Mouse (Mus musculus): ENCODE results near the gene Fscn2. TPM values are rescaled to one million over a fixed set of nuclear protein-coding genes. Genes with fewer than 3 reads are reported as not detected.

Fscn2 gene
- polyA plus RNA-seq, 1 experiment from 2014 or later = 0.29 TPM

DNA sequence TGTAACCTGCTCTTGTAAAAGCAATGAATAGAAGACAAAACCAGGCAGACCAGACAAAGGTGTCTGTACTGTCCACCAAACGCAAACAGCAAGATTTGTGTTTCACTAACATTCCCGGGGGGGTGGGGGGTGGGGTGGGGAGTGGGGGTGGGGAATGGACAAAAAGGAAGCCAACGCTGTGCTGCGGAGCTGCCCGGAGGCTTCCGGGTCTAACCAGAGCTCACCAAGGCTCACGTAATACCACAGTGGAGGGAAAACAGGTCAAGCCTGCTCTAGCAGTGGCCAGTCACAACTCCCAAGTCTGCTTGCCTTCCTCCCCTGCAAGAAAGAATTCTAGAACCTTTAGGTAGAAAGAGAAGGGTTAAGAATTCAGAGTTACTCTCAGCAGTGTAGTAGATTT lies 43.9 kb upstream of the Fscn2 start:
- H3K4me3 ChIP-seq (ENCODE audit: low read depth, low read length) = no peak overlapping the region
- ATAC-seq (replicated peaks; ENCODE audit: low FRiP score) = no peak
- H3K27me3 ChIP-seq (replicated peaks; ENCODE audit: control insufficient read depth, insufficient read depth, low read length) = no peaks in the 10 kb centered on the region
- peaks cover 19% of the 10 kb centered on the region for H3K4me1 ChIP-seq (replicated peaks; ENCODE audit: control insufficient read depth, insufficient read depth, low read length)
- H3K27ac ChIP-seq (ENCODE audit: low read depth, low read length) = peak overlapping the region; percentile 99; the same call in 1 of the 2 replicates
- no peaks in the 10 kb centered on the region for H3K36me3 ChIP-seq (ENCODE audit: control insufficient read depth, insufficient read depth, low read length)
- peak overlapping the region; percentile 97 for H3K4me2 ChIP-seq
- no peak for DNase-seq (ENCODE audit: low spot score)
- H3K9me3 ChIP-seq (ENCODE audit: control insufficient read depth, low read length) = no peaks in the 10 kb centered on the region
- H3K9ac ChIP-seq (ENCODE audit: low read depth, low read length) = no peak overlapping the region
- WGBS = 64% methylated on average over 7 of the region's 7 CpGs

GRCm38 (mm10) chr11:120319310-120319709 lies 42.0 kb upstream of the Fscn2 start:
- no peak overlapping the region for H3K4me2 ChIP-seq
- H3K4me1 ChIP-seq (replicated peaks; ENCODE audit: control insufficient read depth, insufficient read depth, low read length) = peaks cover 19% of the 10 kb centered on the region
- 85% methylated on average over 5 of the region's 5 CpGs for WGBS
- no peaks in the 10 kb centered on the region for H3K9me3 ChIP-seq (ENCODE audit: control insufficient read depth, low read length)
- no peak overlapping the region for H3K9ac ChIP-seq (ENCODE audit: low read depth, low read length)
- H3K4me3 ChIP-seq (ENCODE audit: low read depth, low read length) = no peak overlapping the region
- H3K36me3 ChIP-seq (ENCODE audit: control insufficient read depth, insufficient read depth, low read length) = no peaks in the 10 kb centered on the region
- H3K27ac ChIP-seq (ENCODE audit: low read depth, low read length) = no peak overlapping the region
- DNase-seq (ENCODE audit: low spot score) = no peak
- ATAC-seq (replicated peaks; ENCODE audit: low FRiP score) = no peak
- H3K27me3 ChIP-seq (replicated peaks; ENCODE audit: control insufficient read depth, insufficient read depth, low read length) = no peaks in the 10 kb centered on the region

- Histone ChIP-seq H3K9ac (ENCODE audit: low read depth, low read length) (no peak overlapping the region), H3K27ac (ENCODE audit: low read depth, low read length) (no peak overlapping the region), H3K27me3 (replicated peaks; ENCODE audit: control insufficient read depth, insufficient read depth, low read length) (no peaks in the 10 kb centered on the region), H3K4me1 (replicated peaks; ENCODE audit: control insufficient read depth, insufficient read depth, low read length) (peaks cover 14% of the 10 kb centered on the region), H3K4me3 (ENCODE audit: low read depth, low read length) (no peak overlapping the region), H3K4me2 (no peak overlapping the region), H3K36me3 (ENCODE audit: control insufficient read depth, insufficient read depth, low read length) (no peaks in the 10 kb centered on the region), H3K9me3 (ENCODE audit: control insufficient read depth, low read length) (no peaks in the 10 kb centered on the region)
- WGBS = 93% methylated on average over 10 of the region's 10 CpGs
- no peak for ATAC-seq (replicated peaks; ENCODE audit: low FRiP score)
- no peak for DNase-seq (ENCODE audit: low spot score)
Observed at GRCm38 (mm10) chr11:120320156-120320555, 41.2 kb upstream of the Fscn2 start.

GRCm38 (mm10) chr11:120335431-120336021 lies 25.8 kb upstream of the Fscn2 start:
- no peak for DNase-seq (ENCODE audit: low spot score)
- Histone ChIP-seq H3K9me3 (ENCODE audit: control insufficient read depth, low read length) (no peaks in the 10 kb centered on the region), H3K36me3 (ENCODE audit: control insufficient read depth, insufficient read depth, low read length) (no peaks in the 10 kb centered on the region), H3K27ac (ENCODE audit: low read depth, low read length) (no peak overlapping the region), H3K4me2 (no peak overlapping the region), H3K9ac (ENCODE audit: low read depth, low read length) (no peak overlapping the region), H3K27me3 (replicated peaks; ENCODE audit: control insufficient read depth, insufficient read depth, low read length) (no peaks in the 10 kb centered on the region), H3K4me3 (ENCODE audit: low read depth, low read length) (no peak overlapping the region), H3K4me1 (replicated peaks; ENCODE audit: control insufficient read depth, insufficient read depth, low read length) (peaks cover 6% of the 10 kb centered on the region; the same call in 1 of the 2 replicates)
- ATAC-seq (replicated peaks; ENCODE audit: low FRiP score) = no peak
- WGBS = 80% methylated on average over 6 of the region's 6 CpGs

- peaks cover 6% of the 10 kb centered on the region; the same call in 1 of the 2 replicates for H3K4me1 ChIP-seq (replicated peaks; ENCODE audit: control insufficient read depth, insufficient read depth, low read length)
- no peak overlapping the region for H3K4me2 ChIP-seq
- no peaks in the 10 kb centered on the region for H3K36me3 ChIP-seq (ENCODE audit: control insufficient read depth, insufficient read depth, low read length)
- H3K4me3 ChIP-seq (ENCODE audit: low read depth, low read length) = no peak overlapping the region
- no peaks in the 10 kb centered on the region for H3K27me3 ChIP-seq (replicated peaks; ENCODE audit: control insufficient read depth, insufficient read depth, low read length)
- no peak overlapping the region for H3K9ac ChIP-seq (ENCODE audit: low read depth, low read length)
- H3K9me3 ChIP-seq (ENCODE audit: control insufficient read depth, low read length) = no peaks in the 10 kb centered on the region
- H3K27ac ChIP-seq (ENCODE audit: low read depth, low read length) = no peak overlapping the region
- ATAC-seq (replicated peaks; ENCODE audit: low FRiP score) (no peak), DNase-seq (ENCODE audit: low spot score) (peak; percentile 31)
- 46% methylated on average over 2 of the region's 2 CpGs for WGBS
Observed at GRCm38 (mm10) chr11:120337447-120337846, 23.9 kb upstream of the Fscn2 start.

GRCm38 (mm10) chr11:120338786-120339185 lies 22.5 kb upstream of the Fscn2 start:
- H3K27ac ChIP-seq (ENCODE audit: low read depth, low read length) = no peak overlapping the region
- WGBS = 74% methylated on average over 3 of the region's 3 CpGs
- no peak for DNase-seq (ENCODE audit: low spot score)

DNA sequence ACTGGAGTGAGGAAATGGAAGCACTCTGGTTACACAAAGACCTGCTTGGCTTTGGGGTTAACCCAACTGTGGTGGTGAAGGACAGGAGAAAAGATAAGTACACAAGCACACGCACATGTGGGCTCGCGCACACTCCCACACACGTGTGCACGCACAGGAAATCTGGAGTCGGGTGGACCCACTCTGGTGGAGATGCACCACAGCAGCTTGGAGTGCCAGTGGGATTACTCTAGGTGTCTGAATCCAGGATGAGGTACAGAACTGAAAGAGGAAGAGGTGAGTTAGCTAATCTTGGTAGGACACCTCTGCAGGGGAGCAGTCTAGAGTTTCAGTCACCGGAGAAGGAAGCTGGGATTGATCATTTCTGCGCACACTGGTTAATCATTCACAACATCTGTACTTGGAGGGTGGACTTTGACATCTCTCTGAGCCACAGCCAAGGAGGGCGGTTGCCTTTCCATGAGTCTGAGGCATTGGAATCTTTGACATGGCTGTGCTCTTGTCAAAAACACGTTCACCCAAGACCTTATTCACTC lies 21.3 kb upstream of the Fscn2 start:
- DNase-seq (ENCODE audit: low spot score) (peak; percentile 36), ATAC-seq (replicated peaks; ENCODE audit: low FRiP score) (peak; percentile 58; the same call in 1 of the 2 replicates)
- peak overlapping the region; percentile 23 for H3K4me2 ChIP-seq
- no peaks in the 10 kb centered on the region for H3K27me3 ChIP-seq (replicated peaks; ENCODE audit: control insufficient read depth, insufficient read depth, low read length)
- peaks cover 6% of the 10 kb centered on the region; the same call in 1 of the 2 replicates for H3K4me1 ChIP-seq (replicated peaks; ENCODE audit: control insufficient read depth, insufficient read depth, low read length)
- no peak overlapping the region for H3K9ac ChIP-seq (ENCODE audit: low read depth, low read length)
- peaks cover 1% of the 10 kb centered on the region for H3K36me3 ChIP-seq (ENCODE audit: control insufficient read depth, insufficient read depth, low read length)
- WGBS = 51% methylated on average over 10 of the region's 10 CpGs
- H3K27ac ChIP-seq (ENCODE audit: low read depth, low read length) = 0 out of 2 replicates have a peak overlapping the region, but pooled peaks have one; percentile 11
- no peak overlapping the region for H3K4me3 ChIP-seq (ENCODE audit: low read depth, low read length)
- no peaks in the 10 kb centered on the region for H3K9me3 ChIP-seq (ENCODE audit: control insufficient read depth, low read length)

More at GRCm38 (mm10) chr11:120338786-120339185, 22.5 kb upstream of the Fscn2 start:
- no peaks in the 10 kb centered on the region for H3K9me3 ChIP-seq (ENCODE audit: control insufficient read depth, low read length)
- ATAC-seq (replicated peaks; ENCODE audit: low FRiP score) = no peak
- H3K36me3 ChIP-seq (ENCODE audit: control insufficient read depth, insufficient read depth, low read length) = no peaks in the 10 kb centered on the region
- no peak overlapping the region for H3K4me2 ChIP-seq
- H3K4me3 ChIP-seq (ENCODE audit: low read depth, low read length) = no peak overlapping the region
- peaks cover 6% of the 10 kb centered on the region; the same call in 1 of the 2 replicates for H3K4me1 ChIP-seq (replicated peaks; ENCODE audit: control insufficient read depth, insufficient read depth, low read length)
- H3K27me3 ChIP-seq (replicated peaks; ENCODE audit: control insufficient read depth, insufficient read depth, low read length) = no peaks in the 10 kb centered on the region
- H3K9ac ChIP-seq (ENCODE audit: low read depth, low read length) = no peak overlapping the region

GRCm38 (mm10) chr11:120341661-120342060 lies 19.7 kb upstream of the Fscn2 start:
- Histone ChIP-seq H3K9me3 (ENCODE audit: control insufficient read depth, low read length) (no peaks in the 10 kb centered on the region), H3K4me3 (ENCODE audit: low read depth, low read length) (no peak overlapping the region), H3K4me2 (no peak overlapping the region), H3K27me3 (replicated peaks; ENCODE audit: control insufficient read depth, insufficient read depth, low read length) (no peaks in the 10 kb centered on the region), H3K9ac (ENCODE audit: low read depth, low read length) (no peak overlapping the region), H3K27ac (ENCODE audit: low read depth, low read length) (no peak overlapping the region), H3K36me3 (ENCODE audit: control insufficient read depth, insufficient read depth, low read length) (peaks cover 9% of the 10 kb centered on the region), H3K4me1 (replicated peaks; ENCODE audit: control insufficient read depth, insufficient read depth, low read length) (peaks cover 12% of the 10 kb centered on the region; the same call in 1 of the 2 replicates)
- ATAC-seq (replicated peaks; ENCODE audit: low FRiP score) (no peak), DNase-seq (ENCODE audit: low spot score) (peak; percentile 32)
- 89% methylated on average over 4 of the region's 4 CpGs for WGBS

DNA sequence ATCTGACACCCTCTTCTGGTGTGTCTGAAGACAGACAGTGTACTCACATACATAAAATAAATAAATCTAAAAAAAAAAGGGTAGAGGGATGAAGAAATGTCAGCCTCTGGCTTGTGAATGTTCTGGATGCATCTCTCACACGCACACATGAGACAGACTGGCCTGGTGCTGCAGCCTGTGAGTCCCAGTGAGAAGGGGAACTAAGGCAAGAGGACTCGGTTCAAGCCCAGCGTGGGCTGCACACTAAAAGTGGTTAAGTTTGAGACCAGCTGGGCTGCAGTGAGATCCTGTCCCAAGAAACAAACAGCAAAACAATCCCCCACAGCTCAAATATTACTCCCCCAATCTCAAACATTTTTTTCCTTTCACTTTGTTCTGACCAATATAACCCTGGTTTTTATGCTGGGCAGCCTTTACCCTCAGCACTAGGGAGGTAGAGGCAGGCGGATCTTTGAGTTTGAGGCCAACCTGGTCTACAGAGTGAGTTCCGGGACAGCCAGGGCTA lies 18.6 kb upstream of the Fscn2 start:
- Histone ChIP-seq H3K27ac (ENCODE audit: low read depth, low read length) (no peak overlapping the region), H3K36me3 (ENCODE audit: control insufficient read depth, insufficient read depth, low read length) (peaks cover 14% of the 10 kb centered on the region), H3K27me3 (replicated peaks; ENCODE audit: control insufficient read depth, insufficient read depth, low read length) (no peaks in the 10 kb centered on the region), H3K4me1 (replicated peaks; ENCODE audit: control insufficient read depth, insufficient read depth, low read length) (peaks cover 15% of the 10 kb centered on the region; the same call in 1 of the 2 replicates), H3K4me2 (no peak overlapping the region), H3K9me3 (ENCODE audit: control insufficient read depth, low read length) (no peaks in the 10 kb centered on the region), H3K4me3 (ENCODE audit: low read depth, low read length) (no peak overlapping the region), H3K9ac (ENCODE audit: low read depth, low read length) (no peak overlapping the region)
- WGBS = 83% methylated on average over 5 of the region's 5 CpGs
- DNase-seq (ENCODE audit: low spot score) = peak; percentile 35
- no peak for ATAC-seq (replicated peaks; ENCODE audit: low FRiP score)

Measured in liver, embryonic 11.5 days (tissue).